Mouse (Mus musculus): Measurements from ENCODE around the gene Agap1. TPM values are rescaled to one million over a fixed set of nuclear protein-coding genes. Genes with fewer than 3 reads are reported as not detected.

The Agap1 gene
- polyA plus RNA-seq, 1 experiment from 2014 or later, result 17.6 TPM

- WGBS, result 86% methylated on average over 6 of the region's 6 CpGs
Measured at GRCm38 (mm10) chr1:89424563-89424962, 30.0 kb upstream of the Agap1 start.

GRCm38 (mm10) chr1:89426137-89426536 lies 28.5 kb upstream of the Agap1 start:
- Histone ChIP-seq H3K4me3 (ENCODE audit: low read depth, low read length) (no peak overlapping the region), H3K36me3 (ENCODE audit: control insufficient read depth, insufficient read depth, low read length) (no peaks in the 10 kb centered on the region), H3K4me2 (replicated peaks; ENCODE audit: low read depth, low read length) (no peak overlapping the region), H3K9me3 (ENCODE audit: control insufficient read depth, low read depth, low read length) (no peaks in the 10 kb centered on the region), H3K27ac (ENCODE audit: low read length) (no peak overlapping the region), H3K9ac (replicated peaks; ENCODE audit: low read depth, low read length) (no peak overlapping the region), H3K4me1 (ENCODE audit: control insufficient read depth, insufficient read depth, low read length) (no peaks in the 10 kb centered on the region), H3K27me3 (ENCODE audit: control insufficient read depth, insufficient read depth, low read length) (no peaks in the 10 kb centered on the region)
- 68% methylated on average over 8 of the region's 8 CpGs for WGBS
- ATAC-seq (ENCODE audit: insufficient number of reproducible peaks, insufficient read depth, low FRiP score, low read depth), result no peak

More at GRCm38 (mm10) chr1:89424563-89424962, 30.0 kb upstream of the Agap1 start:
- no peaks in the 10 kb centered on the region for H3K27me3 ChIP-seq (ENCODE audit: control insufficient read depth, insufficient read depth, low read length)
- H3K4me3 ChIP-seq (ENCODE audit: low read depth, low read length), result no peak overlapping the region
- H3K36me3 ChIP-seq (ENCODE audit: control insufficient read depth, insufficient read depth, low read length), result no peaks in the 10 kb centered on the region
- H3K4me1 ChIP-seq (ENCODE audit: control insufficient read depth, insufficient read depth, low read length), result no peaks in the 10 kb centered on the region
- no peaks in the 10 kb centered on the region for H3K9me3 ChIP-seq (ENCODE audit: control insufficient read depth, low read depth, low read length)
- no peak overlapping the region for H3K4me2 ChIP-seq (replicated peaks; ENCODE audit: low read depth, low read length)
- H3K27ac ChIP-seq (ENCODE audit: low read length), result no peak overlapping the region
- no peak for ATAC-seq (ENCODE audit: insufficient number of reproducible peaks, insufficient read depth, low FRiP score, low read depth)
- no peak overlapping the region for H3K9ac ChIP-seq (replicated peaks; ENCODE audit: low read depth, low read length)

DNA sequence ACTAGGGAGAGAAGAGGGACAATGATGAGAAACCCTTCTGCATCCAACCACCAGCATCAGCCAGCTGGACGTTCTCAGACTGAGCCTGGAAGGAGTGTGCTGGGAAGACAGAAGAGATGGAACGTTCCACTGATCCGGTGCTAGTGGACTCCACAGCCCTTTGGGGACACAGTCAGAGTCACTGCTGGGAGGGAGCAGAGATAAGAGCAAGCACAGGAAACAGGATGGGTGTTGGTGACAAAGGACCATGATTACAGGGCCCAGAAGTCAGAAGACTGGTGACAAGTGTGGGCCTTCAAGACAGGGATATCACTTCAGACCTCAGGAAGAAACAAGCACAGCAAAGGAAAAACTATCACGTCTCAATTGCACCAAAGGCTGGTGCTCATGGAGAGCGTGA lies 25.9 kb upstream of the Agap1 start:
- Histone ChIP-seq H3K4me3 (ENCODE audit: low read depth, low read length) (no peak overlapping the region), H3K27me3 (ENCODE audit: control insufficient read depth, insufficient read depth, low read length) (no peaks in the 10 kb centered on the region), H3K36me3 (ENCODE audit: control insufficient read depth, insufficient read depth, low read length) (no peaks in the 10 kb centered on the region), H3K27ac (ENCODE audit: low read length) (no peak overlapping the region), H3K9ac (replicated peaks; ENCODE audit: low read depth, low read length) (no peak overlapping the region), H3K9me3 (ENCODE audit: control insufficient read depth, low read depth, low read length) (no peaks in the 10 kb centered on the region), H3K4me2 (replicated peaks; ENCODE audit: low read depth, low read length) (no peak overlapping the region), H3K4me1 (ENCODE audit: control insufficient read depth, insufficient read depth, low read length) (no peaks in the 10 kb centered on the region)
- 80% methylated on average over 5 of the region's 5 CpGs for WGBS
- ATAC-seq (ENCODE audit: insufficient number of reproducible peaks, insufficient read depth, low FRiP score, low read depth), result no peak

DNA sequence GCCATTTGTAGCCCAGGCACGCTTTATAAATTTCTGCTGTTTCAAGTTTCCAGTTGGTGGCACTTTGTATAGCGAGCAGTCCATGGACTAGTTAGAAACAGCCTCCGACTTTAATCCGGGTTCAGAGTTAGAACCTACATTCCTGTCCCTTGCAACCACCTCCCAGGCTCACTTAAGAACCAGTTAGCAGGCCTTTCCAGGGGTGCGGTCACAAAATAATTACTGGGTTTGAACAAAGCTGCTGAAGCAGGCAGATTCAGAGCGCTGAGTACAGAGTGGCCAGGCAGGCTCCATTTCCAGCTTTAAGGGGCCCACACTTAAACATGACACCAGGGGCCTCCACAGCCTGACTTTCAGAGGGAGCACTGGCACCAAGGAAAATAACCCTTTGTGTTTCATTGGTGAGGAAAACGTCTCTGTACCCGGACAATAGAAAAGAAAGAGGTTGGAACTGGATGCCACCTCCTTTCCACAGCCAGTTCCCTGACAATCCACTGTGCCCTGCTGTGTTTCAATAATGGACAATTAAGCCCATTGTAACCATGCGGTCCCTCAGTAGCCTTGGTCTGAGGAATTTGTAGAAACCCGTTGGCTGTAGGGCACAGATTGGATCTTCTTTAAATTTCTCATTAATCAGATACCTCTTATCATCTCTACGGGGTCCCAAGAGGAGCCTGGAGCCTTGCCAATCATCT lies 24.5 kb upstream of the Agap1 start:
- WGBS, result 83% methylated on average over 11 of the region's 11 CpGs

GRCm38 (mm10) chr1:89439351-89439750 lies 15.3 kb upstream of the Agap1 start:
- no peak for ATAC-seq (ENCODE audit: insufficient number of reproducible peaks, insufficient read depth, low FRiP score, low read depth)
- no peaks in the 10 kb centered on the region for H3K27me3 ChIP-seq (ENCODE audit: control insufficient read depth, insufficient read depth, low read length)
- no peaks in the 10 kb centered on the region for H3K9me3 ChIP-seq (ENCODE audit: control insufficient read depth, low read depth, low read length)
- H3K27ac ChIP-seq (ENCODE audit: low read length), result no peak overlapping the region
- no peaks in the 10 kb centered on the region for H3K4me1 ChIP-seq (ENCODE audit: control insufficient read depth, insufficient read depth, low read length)
- 49% methylated on average over 6 of the region's 6 CpGs for WGBS
- H3K9ac ChIP-seq (replicated peaks; ENCODE audit: low read depth, low read length), result no peak overlapping the region
- no peaks in the 10 kb centered on the region for H3K36me3 ChIP-seq (ENCODE audit: control insufficient read depth, insufficient read depth, low read length)
- H3K4me3 ChIP-seq (ENCODE audit: low read depth, low read length), result no peak overlapping the region
- H3K4me2 ChIP-seq (replicated peaks; ENCODE audit: low read depth, low read length), result no peak overlapping the region

More for the DNA sequence above, 24.5 kb upstream of the Agap1 start:
- no peak for ATAC-seq (ENCODE audit: insufficient number of reproducible peaks, insufficient read depth, low FRiP score, low read depth)
- Histone ChIP-seq H3K9me3 (ENCODE audit: control insufficient read depth, low read depth, low read length) (no peaks in the 10 kb centered on the region), H3K9ac (replicated peaks; ENCODE audit: low read depth, low read length) (no peak overlapping the region), H3K36me3 (ENCODE audit: control insufficient read depth, insufficient read depth, low read length) (no peaks in the 10 kb centered on the region), H3K4me3 (ENCODE audit: low read depth, low read length) (no peak overlapping the region), H3K27me3 (ENCODE audit: control insufficient read depth, insufficient read depth, low read length) (no peaks in the 10 kb centered on the region), H3K27ac (ENCODE audit: low read length) (no peak overlapping the region), H3K4me1 (ENCODE audit: control insufficient read depth, insufficient read depth, low read length) (no peaks in the 10 kb centered on the region), H3K4me2 (replicated peaks; ENCODE audit: low read depth, low read length) (no peak overlapping the region)

DNA sequence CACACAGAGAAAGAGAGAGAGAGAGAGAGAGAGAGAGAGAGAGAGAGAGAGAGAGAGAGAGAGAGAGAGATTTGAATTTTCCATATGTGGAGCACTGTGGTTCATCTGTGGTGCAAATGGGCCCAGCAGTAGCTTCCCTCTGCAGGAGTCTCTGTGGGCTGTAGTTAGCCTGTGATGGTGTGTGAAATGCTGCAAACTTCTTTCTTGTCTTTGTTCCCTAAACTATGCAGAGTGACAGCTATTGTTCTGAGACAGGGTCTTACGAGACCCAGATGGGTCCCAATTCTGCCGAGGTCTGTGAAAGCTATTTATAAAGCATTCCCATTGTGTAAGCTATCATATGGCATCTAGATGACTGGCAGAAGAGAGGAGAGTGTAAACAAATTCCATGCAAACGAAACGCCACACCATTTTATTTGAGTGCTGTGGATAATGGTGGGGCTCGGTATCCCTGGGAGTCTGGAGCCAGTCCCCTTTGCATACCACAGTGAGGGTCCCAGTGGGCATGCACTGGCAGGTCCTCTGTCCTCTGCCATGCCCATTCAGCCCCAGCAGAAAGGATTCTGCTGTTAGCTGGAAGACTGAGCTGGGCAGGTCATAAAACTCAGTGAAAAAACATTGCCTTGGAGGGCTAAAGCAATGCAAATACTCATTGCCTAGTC lies 13.2 kb upstream of the Agap1 start:
- H3K27ac ChIP-seq (ENCODE audit: low read length), result no peak overlapping the region
- H3K9ac ChIP-seq (replicated peaks; ENCODE audit: low read depth, low read length), result no peak overlapping the region
- H3K4me2 ChIP-seq (replicated peaks; ENCODE audit: low read depth, low read length), result no peak overlapping the region
- no peaks in the 10 kb centered on the region for H3K36me3 ChIP-seq (ENCODE audit: control insufficient read depth, insufficient read depth, low read length)
- 23% methylated on average over 5 of the region's 5 CpGs for WGBS
- H3K4me1 ChIP-seq (ENCODE audit: control insufficient read depth, insufficient read depth, low read length), result no peaks in the 10 kb centered on the region
- H3K9me3 ChIP-seq (ENCODE audit: control insufficient read depth, low read depth, low read length), result no peaks in the 10 kb centered on the region
- ATAC-seq (ENCODE audit: insufficient number of reproducible peaks, insufficient read depth, low FRiP score, low read depth), result no peak
- H3K4me3 ChIP-seq (ENCODE audit: low read depth, low read length), result no peak overlapping the region
- no peaks in the 10 kb centered on the region for H3K27me3 ChIP-seq (ENCODE audit: control insufficient read depth, insufficient read depth, low read length)

DNA sequence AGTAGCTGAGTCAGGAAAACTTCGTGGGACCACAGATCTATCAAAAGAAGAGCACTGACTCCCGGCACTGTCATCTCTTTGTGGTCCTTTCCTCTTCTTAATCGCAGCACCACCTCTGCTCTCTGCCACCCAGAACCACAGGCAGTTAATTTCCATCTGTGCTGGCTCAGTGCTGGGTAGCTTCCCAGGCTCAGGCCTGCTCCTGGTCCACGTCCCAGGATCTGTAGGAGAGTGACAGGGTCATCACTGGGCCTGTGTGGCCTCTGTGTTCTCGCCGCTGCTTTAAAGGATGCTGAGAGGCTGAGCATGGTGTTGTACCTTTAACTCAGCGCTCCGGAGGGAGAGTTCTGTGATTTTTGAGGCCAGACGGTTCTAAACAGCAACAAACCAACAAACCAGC lies 11.1 kb upstream of the Agap1 start:
- H3K27ac ChIP-seq (ENCODE audit: low read length), result no peak overlapping the region
- no peaks in the 10 kb centered on the region for H3K36me3 ChIP-seq (ENCODE audit: control insufficient read depth, insufficient read depth, low read length)
- H3K9me3 ChIP-seq (ENCODE audit: control insufficient read depth, low read depth, low read length), result no peaks in the 10 kb centered on the region
- WGBS, result 69% methylated on average over 9 of the region's 9 CpGs
- ATAC-seq (ENCODE audit: insufficient number of reproducible peaks, insufficient read depth, low FRiP score, low read depth), result no peak
- H3K4me2 ChIP-seq (replicated peaks; ENCODE audit: low read depth, low read length), result no peak overlapping the region
- no peaks in the 10 kb centered on the region for H3K27me3 ChIP-seq (ENCODE audit: control insufficient read depth, insufficient read depth, low read length)
- H3K9ac ChIP-seq (replicated peaks; ENCODE audit: low read depth, low read length), result no peak overlapping the region
- H3K4me1 ChIP-seq (ENCODE audit: control insufficient read depth, insufficient read depth, low read length), result no peaks in the 10 kb centered on the region
- no peak overlapping the region for H3K4me3 ChIP-seq (ENCODE audit: low read depth, low read length)

DNA sequence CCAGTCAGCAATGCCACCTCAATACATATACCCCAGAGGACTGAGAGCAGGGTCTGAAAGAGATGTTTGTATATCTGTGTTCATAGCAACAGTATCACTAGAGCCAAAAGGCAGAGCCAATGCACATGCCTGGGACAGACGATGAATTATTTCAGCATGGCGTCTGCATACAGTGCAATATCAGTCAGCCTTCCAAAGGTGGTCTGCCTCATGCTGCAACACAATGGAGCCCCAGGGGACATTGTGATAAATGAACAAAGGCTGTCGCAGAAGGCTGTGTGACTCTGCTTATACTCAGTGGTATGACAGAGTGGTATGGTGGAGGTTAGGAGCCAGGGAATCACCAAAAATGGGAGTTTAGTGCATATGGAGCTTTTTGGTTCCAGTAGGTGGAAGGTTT lies 10.6 kb upstream of the Agap1 start:
- WGBS, result 68% methylated on average over 3 of the region's 3 CpGs
- no peak for ATAC-seq (ENCODE audit: insufficient number of reproducible peaks, insufficient read depth, low FRiP score, low read depth)
- no peaks in the 10 kb centered on the region for H3K4me1 ChIP-seq (ENCODE audit: control insufficient read depth, insufficient read depth, low read length)

More for the DNA sequence above, 10.6 kb upstream of the Agap1 start:
- Histone ChIP-seq H3K27me3 (ENCODE audit: control insufficient read depth, insufficient read depth, low read length) (no peaks in the 10 kb centered on the region), H3K4me3 (ENCODE audit: low read depth, low read length) (no peak overlapping the region), H3K9ac (replicated peaks; ENCODE audit: low read depth, low read length) (no peak overlapping the region), H3K9me3 (ENCODE audit: control insufficient read depth, low read depth, low read length) (no peaks in the 10 kb centered on the region), H3K27ac (ENCODE audit: low read length) (no peak overlapping the region), H3K4me2 (replicated peaks; ENCODE audit: low read depth, low read length) (no peak overlapping the region), H3K36me3 (ENCODE audit: control insufficient read depth, insufficient read depth, low read length) (no peaks in the 10 kb centered on the region)

Measured in stomach, embryonic 14.5 days (tissue).